Mouse (Mus musculus): ENCODE measurements around the gene Dhx9. TPM values are rescaled to one million over a fixed set of nuclear protein-coding genes. Genes with fewer than 3 reads are reported as not detected.
"Not testable (repeated sequence)": the region's sequence is repeated elsewhere in the genome, so short reads cannot be mapped to it uniquely, and the experiment has no call there.

Gene Dhx9
- total RNA-seq, 2 experiments from 2014 or later = 132 to 196 TPM

GRCm38 (mm10) chr1:153431158-153431557, 56.3 kb downstream of the Dhx9 start:
- ATAC-seq (replicated peaks; ENCODE audit: poor library complexity, severe bottlenecking) = no peak

DNA sequence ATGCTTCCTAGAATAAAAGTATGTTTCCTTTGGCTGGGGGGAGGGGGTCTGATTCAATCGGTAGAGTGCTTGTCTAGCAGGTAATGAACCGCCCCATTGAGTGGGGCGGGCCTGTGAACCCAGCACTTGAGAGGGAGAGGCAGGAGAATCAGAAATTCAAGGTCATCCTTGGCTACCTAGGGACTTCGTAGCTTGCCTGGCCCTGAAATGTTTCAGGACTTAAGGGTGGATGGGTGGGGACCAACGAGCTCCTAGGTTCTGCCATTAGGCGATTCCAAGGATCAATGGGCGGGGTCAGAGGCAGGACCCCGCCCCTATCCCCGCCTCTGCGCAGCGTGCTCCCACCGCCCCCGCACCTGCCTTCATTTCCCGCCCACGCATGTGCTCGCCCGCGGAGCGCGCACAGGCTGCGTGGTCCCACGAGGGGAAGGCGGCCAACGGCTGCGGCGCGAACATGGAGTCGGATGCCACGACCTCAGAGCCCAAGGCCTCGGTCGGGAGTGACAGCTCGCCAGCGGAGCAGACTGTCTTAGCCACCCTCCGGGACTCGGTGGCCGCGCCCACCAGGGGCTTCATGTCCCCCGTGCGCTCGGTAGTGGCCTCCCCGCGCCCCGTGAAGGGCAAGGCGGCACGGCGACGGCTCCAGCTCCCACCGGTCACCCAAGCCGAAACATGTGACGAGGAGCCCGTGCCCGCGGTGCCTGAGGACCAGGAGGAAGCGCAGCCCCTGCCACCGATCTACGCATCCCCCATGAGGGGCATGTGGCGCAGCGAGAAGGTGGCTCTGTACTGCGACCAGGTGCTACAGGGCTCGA, 62.5 kb downstream of the Dhx9 start, which contains the start of gene Shcbp1l:
Shcbp1l (plus strand) TSS at position 393 of the 815 bp plus-strand sequence.
- ATAC-seq (replicated peaks; ENCODE audit: poor library complexity, severe bottlenecking) = peak; percentile 90

DNA sequence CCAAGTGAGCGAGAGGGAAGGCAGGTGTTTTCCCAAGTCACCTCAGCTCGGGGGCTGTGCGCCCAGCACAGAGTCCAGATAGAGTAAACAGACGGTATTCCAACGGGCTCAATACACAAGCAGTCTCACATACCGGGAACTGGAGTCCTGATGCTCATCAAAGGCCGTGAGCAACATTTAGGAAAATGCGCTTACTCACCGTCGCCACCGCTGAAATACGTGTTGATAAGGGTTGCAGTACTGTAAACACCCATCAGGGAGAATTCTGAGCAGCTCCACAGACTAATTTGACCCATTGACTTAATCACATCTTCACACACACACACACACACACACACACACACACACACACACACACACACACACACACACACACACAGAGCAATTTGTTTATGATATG, 63.2 kb downstream of the Dhx9 start:
- peak; percentile 61 for ATAC-seq (replicated peaks; ENCODE audit: poor library complexity, severe bottlenecking)

- ATAC-seq (replicated peaks; ENCODE audit: poor library complexity, severe bottlenecking) = not testable (repeated sequence)
These were observed 69.7 kb downstream of the Dhx9 start for GRCm38 (mm10) chr1:153417805-153418204.

DNA sequence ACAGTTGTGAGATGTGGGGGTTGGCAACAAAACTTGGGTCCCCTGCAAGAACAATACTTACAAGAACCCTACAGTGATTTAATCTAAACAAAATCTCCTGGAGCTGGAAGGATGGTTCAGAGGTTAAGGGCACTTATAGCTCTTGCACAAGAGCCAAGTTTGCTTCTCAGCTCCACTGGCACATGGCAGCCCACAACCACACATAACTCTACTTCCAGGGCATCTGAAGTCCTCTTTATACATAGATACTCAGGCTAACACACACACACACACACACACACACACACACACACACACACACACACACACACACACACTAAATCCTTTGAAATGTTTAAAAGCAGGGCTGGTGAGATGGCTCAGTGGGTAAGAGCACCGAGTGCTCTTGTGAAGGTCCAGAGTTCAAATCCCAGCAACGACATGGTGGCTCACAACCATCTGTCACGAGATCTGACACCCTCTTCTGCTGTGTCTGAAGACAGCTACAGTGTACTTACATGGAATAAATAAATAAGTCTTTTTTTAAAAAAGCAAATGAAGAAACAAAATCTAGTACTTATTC, 71.1 kb downstream of the Dhx9 start:
- ATAC-seq (replicated peaks; ENCODE audit: poor library complexity, severe bottlenecking) = not testable (repeated sequence)

- ATAC-seq (replicated peaks; ENCODE audit: poor library complexity, severe bottlenecking) = peak; percentile 65
These were observed 71.7 kb downstream of the Dhx9 start for GRCm38 (mm10) chr1:153415742-153416141.

DNA sequence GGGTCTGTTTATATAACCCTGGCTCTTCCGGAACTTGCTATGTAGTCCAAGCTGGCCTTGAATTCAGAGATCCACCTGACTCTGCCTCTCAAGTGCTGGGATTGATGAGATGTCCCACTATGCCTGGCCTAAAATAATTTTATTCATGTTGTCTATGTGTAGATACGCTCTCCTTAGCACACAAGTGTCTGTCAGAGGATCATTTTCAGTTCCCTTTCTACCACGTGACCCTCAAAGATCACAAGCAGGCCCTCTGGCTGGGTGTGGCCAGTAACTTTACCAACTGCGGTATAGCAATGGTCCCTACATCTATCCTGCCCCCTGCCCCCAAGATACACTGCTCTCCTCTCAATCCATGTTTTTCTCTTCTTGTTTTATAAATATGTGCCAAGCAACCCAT, 72.5 kb downstream of the Dhx9 start:
- ATAC-seq (replicated peaks; ENCODE audit: poor library complexity, severe bottlenecking) = peak; percentile 70

DNA sequence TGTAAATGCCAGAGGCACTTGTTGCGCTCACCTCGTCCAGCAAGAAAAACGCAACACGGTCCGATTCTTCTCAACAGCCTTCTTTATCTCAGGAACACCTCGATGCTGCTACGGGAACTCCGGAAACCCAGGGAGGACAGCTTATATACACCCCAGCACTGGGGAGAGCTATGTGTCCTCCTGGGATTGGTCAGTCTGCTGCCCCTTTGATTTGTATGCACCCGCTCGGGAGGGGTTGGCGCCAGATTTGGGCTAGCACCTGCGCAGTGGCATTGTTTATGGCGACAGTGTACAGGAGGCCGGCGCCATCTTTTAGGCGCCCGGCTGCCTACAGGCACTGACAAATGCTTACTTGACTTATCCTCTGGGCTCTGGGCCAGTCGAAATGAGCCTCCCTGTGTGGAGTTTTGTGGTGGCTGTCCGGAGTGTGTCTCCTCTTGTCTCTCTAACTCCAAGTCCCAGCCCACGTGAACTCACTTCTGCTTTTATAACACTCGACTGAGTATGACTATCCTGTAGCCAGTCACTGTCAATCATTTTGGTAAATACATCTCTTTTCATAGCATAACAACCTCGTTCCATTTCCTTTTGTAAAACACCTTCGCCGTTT, 73.2 kb downstream of the Dhx9 start:
- peak; percentile 73 for ATAC-seq (replicated peaks; ENCODE audit: poor library complexity, severe bottlenecking)

- ATAC-seq (replicated peaks; ENCODE audit: poor library complexity, severe bottlenecking) = not testable (repeated sequence)
These were observed 74.0 kb downstream of the Dhx9 start for GRCm38 (mm10) chr1:153413397-153414020.

DNA sequence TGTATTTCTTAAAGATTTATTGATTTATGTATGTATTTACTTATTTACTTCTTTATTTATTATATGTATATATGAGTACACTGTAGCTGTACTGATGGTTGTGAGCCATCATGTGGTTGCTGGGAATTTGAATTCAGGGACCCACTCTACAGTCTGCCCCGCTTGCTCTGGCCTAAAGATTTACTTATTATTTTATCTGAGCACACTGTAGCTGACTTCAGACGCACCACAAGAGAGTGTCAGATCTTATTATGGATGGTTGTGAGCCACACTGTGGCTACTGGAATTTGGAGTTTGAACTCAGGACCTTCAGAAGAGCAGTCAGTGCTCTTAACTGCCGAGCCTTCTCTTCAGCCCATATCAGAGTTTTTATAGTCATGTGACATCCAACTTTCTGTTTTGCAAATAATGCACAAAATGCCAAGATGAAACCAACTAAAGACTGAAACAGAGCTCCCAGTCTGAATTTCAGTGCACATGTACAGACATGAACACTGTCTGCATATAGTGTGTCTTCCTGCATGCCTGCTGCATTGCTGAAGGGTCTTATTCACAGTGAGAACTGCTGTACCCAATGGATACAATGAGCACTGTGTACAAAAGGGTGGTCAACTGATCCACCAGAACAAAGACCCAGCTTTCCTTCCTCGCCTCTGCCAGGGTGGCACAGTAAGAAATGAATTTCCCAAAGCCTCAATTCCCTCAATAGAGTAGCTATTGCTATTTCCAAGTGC, 74.6 kb downstream of the Dhx9 start:
- ATAC-seq (replicated peaks; ENCODE audit: poor library complexity, severe bottlenecking) = not testable (repeated sequence)

- no peak for ATAC-seq (replicated peaks; ENCODE audit: poor library complexity, severe bottlenecking)
These were observed 75.7 kb downstream of the Dhx9 start for GRCm38 (mm10) chr1:153411723-153412122.

DNA sequence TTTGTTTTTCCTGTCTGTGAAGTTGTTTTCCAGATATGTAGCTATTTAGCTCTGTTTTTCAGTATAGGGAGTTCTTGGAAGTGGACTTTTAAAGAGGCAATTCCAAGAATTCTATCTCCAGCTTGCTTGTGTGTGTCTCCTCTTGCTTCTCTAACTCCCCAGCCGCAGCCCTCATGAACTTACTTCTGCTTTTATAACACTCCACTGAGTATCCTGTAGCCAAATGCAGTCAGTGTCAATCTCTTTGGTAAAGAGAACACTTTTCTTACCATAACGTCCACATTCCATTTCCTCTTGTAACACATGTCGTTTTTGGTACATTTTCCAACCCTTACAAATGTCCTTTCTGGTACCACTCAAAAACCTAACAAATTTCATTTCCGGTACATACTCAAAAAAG, 76.5 kb downstream of the Dhx9 start:
- peak; percentile 73 for ATAC-seq (replicated peaks; ENCODE audit: poor library complexity, severe bottlenecking)

DNA sequence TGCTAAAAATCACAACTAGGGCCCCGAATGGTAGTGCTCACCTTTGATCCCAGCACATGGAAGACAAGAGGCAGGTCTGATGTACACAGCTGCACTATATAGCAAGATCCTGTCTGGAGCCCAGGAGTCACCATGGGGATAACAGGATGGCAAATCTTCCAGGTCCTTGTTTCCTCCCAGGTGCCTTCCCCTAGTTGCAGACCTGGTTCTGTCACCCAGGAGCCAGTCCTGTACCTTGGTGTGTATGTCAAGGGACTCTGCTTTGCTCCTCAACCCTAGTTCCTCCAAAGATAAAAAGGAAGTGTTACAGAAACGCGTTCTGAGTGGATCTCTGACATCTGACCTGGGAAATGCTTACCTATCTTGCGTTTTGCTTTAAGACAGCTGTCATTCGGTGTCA, 79.2 kb downstream of the Dhx9 start:
- ATAC-seq (replicated peaks; ENCODE audit: poor library complexity, severe bottlenecking) = not testable (repeated sequence)

- ATAC-seq (replicated peaks; ENCODE audit: poor library complexity, severe bottlenecking) = not testable (repeated sequence)
These were observed 79.8 kb downstream of the Dhx9 start for GRCm38 (mm10) chr1:153407641-153408040.

Other genes starting within 250 kb of the Dhx9 start
- 3.3 and 5.1 TPM in 2 replicates for gene Lamc1, start 154.9 kb downstream of the Dhx9 start, total RNA-seq (2014; fragmentation: Nextera tagmentation)
- 2.7 and 5.2 TPM in 2 replicates for gene Lamc1, start 154.9 kb downstream of the Dhx9 start, total RNA-seq (2017)
- 1.2 and 3.9 TPM in 2 replicates for gene Shcbp1l, start 62.5 kb downstream of the Dhx9 start, total RNA-seq (2014; fragmentation: Nextera tagmentation)
- 0.36 and 0.99 TPM in 2 replicates for gene Shcbp1l, start 62.5 kb downstream of the Dhx9 start, total RNA-seq (2017)
- 20.9 and 29.3 TPM in 2 replicates for gene Npl, start 62.4 kb upstream of the Dhx9 start, total RNA-seq (2014; fragmentation: Nextera tagmentation)
- gene Npl, start 62.4 kb upstream of the Dhx9 start, total RNA-seq (2017) = 13.4 and 19.9 TPM in 2 replicates
- 0.34 and 4.6 TPM in 2 replicates for gene Rgs8, start 165.4 kb upstream of the Dhx9 start, total RNA-seq (2014; fragmentation: Nextera tagmentation)
- 0.47 and 1.3 TPM in 2 replicates for gene Rgs8, start 165.4 kb upstream of the Dhx9 start, total RNA-seq (2017)